Mouse (Mus musculus) neural tube, embryonic 15.5 days (tissue): ENCODE results near the gene Olfr509. TPM values are rescaled to one million over a fixed set of nuclear protein-coding genes. Genes with fewer than 3 reads are reported as not detected.
"Not testable (repeated sequence)": the region's sequence is repeated elsewhere in the genome, so short reads cannot be mapped to it uniquely, and the experiment has no call there.

Experiments
- ATAC-seq: fragments of 200-750 bp; cut with Nextera tagmentation; 2 replicates; pipeline ENCODE4 v1.8.0; 2017; ENCODE audit warnings: mild to moderate bottlenecking, moderate TSS enrichment, moderate library complexity; ENCODE audit not compliant: low FRiP score
- H3K27ac ChIP-seq: fragments of 300-500 bp; sonication (generic); replicated peaks from 2 replicates; pipeline ENCODE4 v1.5.1; 2015; ENCODE audit warnings: mild to moderate bottlenecking, inconsistent platforms
- H3K27me3 ChIP-seq: fragments of 300-500 bp; sonication (generic); replicated peaks from 2 replicates; pipeline ENCODE4 v1.6.1; 2015; ENCODE audit warnings: inconsistent platforms
- H3K36me3 ChIP-seq: fragments of 300-500 bp; sonication (generic); 2 replicates; pipeline ENCODE4 v1.6.1; 2015; ENCODE audit warnings: inconsistent platforms
- H3K4me1 ChIP-seq: fragments of 300-500 bp; sonication (generic); 2 replicates; pipeline ENCODE4 v1.6.1; 2015; ENCODE audit warnings: inconsistent platforms
- H3K4me2 ChIP-seq: fragments of 300-500 bp; sonication (generic); 2 replicates; pipeline ENCODE4 v1.6.1; 2015; ENCODE audit warnings: inconsistent platforms, mild to moderate bottlenecking, moderate library complexity
- H3K4me3 ChIP-seq: fragments of 300-500 bp; sonication (generic); replicated peaks from 2 replicates; pipeline ENCODE4 v1.5.1; 2015; ENCODE audit warnings: mild to moderate bottlenecking, inconsistent platforms
- H3K9ac ChIP-seq: fragments of 300-500 bp; sonication (generic); replicated peaks from 2 replicates; pipeline ENCODE4 v1.6.1; 2015; ENCODE audit warnings: mild to moderate bottlenecking, inconsistent platforms
- H3K9me3 ChIP-seq: fragments of 300-500 bp; sonication (generic); replicated peaks from 2 replicates; pipeline ENCODE4 v1.6.1; 2016; ENCODE audit warnings: inconsistent platforms
- WGBS: fragments of 180-500 bp; shearing (Covaris S2); methylation state at CpG from one replicate; pipeline ENCODE4 v1.1.7; 2015; ENCODE audit warnings: mixed read lengths; 5-methylcytosine and 5-hydroxymethylcytosine counted together
- polyA plus RNA-seq: library from polyadenylated mRNA; unstranded; fragments of >200 nt; fragmentation: Nextera tagmentation; extraction: Ambion mirVana; gene quantifications from 2 replicates; pipeline ENCODE4 v1.2.1, GENCODE M21; 2015

Olfr509 gene
- 0.06 TPM in 1 of 2 replicates, not detected in the other for polyA plus RNA-seq

DNA sequence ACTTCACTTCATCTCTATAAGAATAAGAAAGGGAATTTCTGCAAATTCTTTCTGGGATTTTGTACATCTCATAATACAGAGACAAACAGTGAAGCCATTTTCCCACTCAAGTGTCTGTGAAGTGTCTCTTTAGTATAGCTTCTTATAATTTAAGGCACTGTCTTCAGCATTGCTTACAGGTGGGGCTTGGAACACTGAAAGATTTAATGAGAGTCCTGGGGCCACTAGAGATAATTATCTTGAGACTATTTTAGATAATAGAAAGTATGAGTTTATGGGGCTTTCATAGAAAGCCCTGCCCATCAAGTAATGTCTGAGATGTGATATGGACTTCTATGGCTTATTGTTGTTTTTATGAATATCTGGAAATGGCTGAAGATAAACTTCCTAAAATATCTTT lies at the start of gene Olfr509:
Olfr509 (minus strand) TSS at position 101 of the 400 bp plus-strand sequence.
- Histone ChIP-seq H3K9ac (no peak within 1 kb of the TSS), H3K9me3 (no peaks in the 10 kb centered on the region), H3K27ac (no peak within 1 kb of the TSS), H3K36me3 (no peaks in the 10 kb centered on the region), H3K4me1 (no peaks in the 10 kb centered on the region), H3K27me3 (no peaks in the 10 kb centered on the region), H3K4me3 (no peak within 1 kb of the TSS), H3K4me2 (no peak within 1 kb of the TSS)
- ATAC-seq = no peak

DNA sequence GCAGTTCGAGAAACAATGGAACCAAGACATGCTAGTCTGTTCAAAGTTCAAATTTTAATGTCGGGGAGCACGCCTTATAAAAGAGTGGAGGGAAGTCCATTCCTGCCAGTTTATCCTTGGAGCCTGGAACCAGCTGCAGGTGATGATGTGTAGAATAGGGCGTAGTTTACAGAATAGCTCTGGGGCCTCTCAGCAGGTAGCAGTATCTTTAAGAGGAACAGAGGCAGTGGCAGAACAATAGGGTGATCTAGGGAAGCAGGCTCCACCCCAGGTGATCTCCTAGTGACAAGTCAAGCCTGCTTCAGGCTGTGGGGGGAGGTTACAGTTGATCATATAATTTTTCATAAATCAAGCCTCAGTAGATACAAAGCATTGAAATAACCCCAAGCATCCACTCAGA lies 27.2 kb upstream of the Olfr509 start:
- ATAC-seq = no peak
- no peaks in the 10 kb centered on the region for H3K4me1 ChIP-seq
- H3K27ac ChIP-seq = no peak overlapping the region
- H3K27me3 ChIP-seq = no peaks in the 10 kb centered on the region
- no peaks in the 10 kb centered on the region for H3K36me3 ChIP-seq
- H3K9me3 ChIP-seq = no peaks in the 10 kb centered on the region
- no peak overlapping the region for H3K9ac ChIP-seq
- no peak overlapping the region for H3K4me2 ChIP-seq
- 86% methylated on average over 4 of the region's 4 CpGs for WGBS
- no peak overlapping the region for H3K4me3 ChIP-seq

DNA sequence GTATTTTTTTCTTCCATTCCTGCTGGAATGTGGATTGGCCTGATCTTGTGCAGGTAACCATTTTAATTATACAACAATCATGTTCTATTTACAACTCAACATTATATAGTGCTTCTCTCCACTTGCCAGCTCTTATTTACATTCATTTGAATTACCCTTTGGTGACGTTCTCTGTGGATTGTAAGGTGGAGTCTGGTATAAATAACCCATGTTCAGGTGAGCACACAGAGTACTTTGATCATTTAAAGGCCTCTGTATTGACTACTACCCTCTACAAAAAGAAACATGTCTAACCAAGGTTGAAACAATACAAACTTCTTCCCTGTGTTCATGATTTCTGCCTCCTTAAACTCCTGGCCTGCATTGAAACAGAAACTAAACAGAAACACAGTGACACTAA lies 19.4 kb upstream of the Olfr509 start:
- Histone ChIP-seq H3K36me3 (no peaks in the 10 kb centered on the region), H3K9ac (no peak overlapping the region), H3K9me3 (no peaks in the 10 kb centered on the region), H3K4me3 (no peak overlapping the region), H3K27ac (no peak overlapping the region), H3K4me2 (no peak overlapping the region), H3K27me3 (no peaks in the 10 kb centered on the region), H3K4me1 (no peaks in the 10 kb centered on the region)
- WGBS = 73% methylated on average over 1 of the region's 1 CpGs
- no peak for ATAC-seq

DNA sequence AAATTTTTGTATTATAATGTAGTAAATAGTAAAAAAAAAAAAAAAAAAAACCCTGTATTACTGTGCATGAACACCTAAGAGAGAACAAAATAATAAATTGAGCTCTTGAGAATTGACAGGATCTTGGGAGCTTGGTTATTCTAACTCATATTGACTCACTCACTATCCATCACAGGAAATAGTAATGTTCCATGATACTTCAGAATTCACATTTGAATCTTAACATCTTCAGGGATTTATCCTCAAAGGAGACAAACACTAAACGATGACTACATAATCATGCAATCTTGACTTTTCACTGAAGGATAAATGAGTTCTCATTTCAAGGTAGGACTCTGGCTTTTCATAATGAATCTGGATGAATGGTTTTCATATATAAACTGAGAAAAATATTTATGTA lies 14.4 kb upstream of the Olfr509 start, which contains the start of gene Olfr510:
Olfr510 (plus strand) TSS at position 301 of the 400 bp plus-strand sequence.
- no peak for ATAC-seq
- no peak within 1 kb of the TSS for H3K4me2 ChIP-seq
- 93% methylated on average over 1 of the region's 1 CpGs for WGBS
- no peaks in the 10 kb centered on the region for H3K27me3 ChIP-seq
- no peaks in the 10 kb centered on the region for H3K9me3 ChIP-seq
- H3K9ac ChIP-seq = no peak within 1 kb of the TSS
- H3K27ac ChIP-seq = no peak within 1 kb of the TSS
- no peaks in the 10 kb centered on the region for H3K4me1 ChIP-seq
- no peak within 1 kb of the TSS for H3K4me3 ChIP-seq
- no peaks in the 10 kb centered on the region for H3K36me3 ChIP-seq

DNA sequence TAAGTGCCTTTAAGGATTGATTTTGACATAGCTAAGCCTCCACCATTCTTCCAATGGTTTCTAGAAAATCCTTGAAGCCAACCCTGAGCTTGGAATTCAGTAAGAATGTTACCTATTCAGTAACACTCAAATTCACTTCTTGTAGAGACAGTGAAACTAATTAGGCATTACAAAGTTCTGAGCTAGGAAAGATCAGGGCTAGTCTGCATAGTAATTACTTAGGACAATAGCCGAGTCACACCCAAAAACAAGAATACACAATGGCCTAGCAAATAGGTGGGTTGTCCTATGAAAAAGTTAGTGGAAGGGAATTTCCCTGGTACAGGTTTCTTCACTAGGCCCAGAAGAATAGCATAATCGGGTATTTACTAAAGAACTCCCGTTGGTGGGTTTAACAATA lies 10.7 kb upstream of the Olfr509 start:
- no peak overlapping the region for H3K9ac ChIP-seq
- H3K27ac ChIP-seq = no peak overlapping the region
- H3K27me3 ChIP-seq = no peaks in the 10 kb centered on the region
- no peak overlapping the region for H3K4me3 ChIP-seq
- H3K4me1 ChIP-seq = no peaks in the 10 kb centered on the region
- no peak overlapping the region for H3K4me2 ChIP-seq
- WGBS = 92% methylated on average over 3 of the region's 3 CpGs
- H3K36me3 ChIP-seq = no peaks in the 10 kb centered on the region
- no peak for ATAC-seq
- H3K9me3 ChIP-seq = no peaks in the 10 kb centered on the region

DNA sequence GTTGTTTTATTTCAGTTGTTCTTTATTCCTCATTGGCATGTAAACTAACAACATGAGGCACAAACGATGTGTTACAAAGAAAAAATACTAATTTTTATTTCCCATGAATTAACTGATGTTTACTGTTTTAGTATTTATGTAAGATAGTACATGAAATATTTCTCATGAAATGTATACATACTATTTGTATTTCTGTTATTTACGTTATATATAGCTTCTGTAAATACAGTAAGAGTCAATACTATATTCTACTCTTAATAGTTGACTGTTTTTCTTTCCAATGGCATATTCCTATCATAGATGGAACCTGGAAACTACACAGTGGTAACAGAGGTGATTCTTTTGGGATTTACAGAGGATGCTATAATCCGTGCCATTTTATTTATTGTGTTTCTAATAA lies 22.0 kb downstream of the Olfr509 start, which contains the start of gene Olfr508:
Olfr508 (plus strand) TSS at position 301 of the 400 bp plus-strand sequence.
- Histone ChIP-seq H3K4me2 (no peak within 1 kb of the TSS), H3K9ac (no peak within 1 kb of the TSS), H3K27ac (no peak within 1 kb of the TSS), H3K4me1 (no peaks in the 10 kb centered on the region), H3K27me3 (no peaks in the 10 kb centered on the region), H3K9me3 (no peaks in the 10 kb centered on the region), H3K36me3 (no peaks in the 10 kb centered on the region), H3K4me3 (no peak within 1 kb of the TSS)
- 90% methylated on average over 3 of the region's 3 CpGs for WGBS
- no peak for ATAC-seq

DNA sequence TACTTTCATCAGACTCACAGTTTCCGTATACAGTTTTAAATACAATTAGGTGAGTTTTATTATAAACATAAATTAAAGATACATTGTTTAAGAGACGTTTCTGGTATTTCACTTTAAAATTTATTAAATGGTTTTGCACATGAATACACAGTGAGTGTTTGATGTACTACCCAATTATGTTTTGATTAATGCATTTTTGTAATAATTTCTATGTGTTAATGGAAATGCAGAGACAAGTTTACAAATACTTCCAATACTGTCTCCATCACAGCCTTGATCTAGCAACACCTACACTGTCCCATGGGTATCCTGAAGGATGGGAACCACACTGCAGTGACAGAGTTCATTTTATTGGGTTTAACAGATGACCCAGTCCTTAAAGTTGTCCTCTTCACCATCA lies 30.2 kb downstream of the Olfr509 start, which contains the start of gene Olfr507:
Olfr507 (plus strand) TSS at position 301 of the 400 bp plus-strand sequence.
- no peak within 1 kb of the TSS for H3K9ac ChIP-seq
- no peak within 1 kb of the TSS for H3K4me3 ChIP-seq
- WGBS = 78% methylated on average over 2 of the region's 2 CpGs
- H3K36me3 ChIP-seq = no peaks in the 10 kb centered on the region
- no peaks in the 10 kb centered on the region for H3K4me1 ChIP-seq
- H3K9me3 ChIP-seq = no peaks in the 10 kb centered on the region
- no peak within 1 kb of the TSS for H3K27ac ChIP-seq
- no peaks in the 10 kb centered on the region for H3K27me3 ChIP-seq
- H3K4me2 ChIP-seq = no peak within 1 kb of the TSS
- no peak for ATAC-seq

DNA sequence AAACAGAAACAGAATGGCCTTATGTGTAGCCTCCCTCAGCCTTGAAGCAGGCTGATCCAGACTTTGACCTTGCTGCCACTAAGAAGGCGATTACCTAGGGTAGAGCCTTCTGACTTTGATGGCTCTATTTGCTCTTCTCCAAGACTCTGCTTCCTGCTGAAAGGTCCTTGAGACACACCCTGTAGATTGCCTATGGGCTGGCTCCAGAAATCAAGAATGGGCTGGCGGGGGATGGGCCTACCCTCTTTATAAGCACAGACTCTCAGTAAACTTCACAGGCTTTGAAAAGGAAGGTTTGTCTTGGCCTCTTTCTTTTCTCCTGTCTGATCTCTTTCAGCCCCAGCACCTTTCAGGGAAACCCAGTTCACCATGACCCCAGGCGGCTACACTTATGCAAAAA lies 34.9 kb downstream of the Olfr509 start:
- H3K27ac ChIP-seq, H3K4me3 ChIP-seq, H3K9ac ChIP-seq, H3K4me1 ChIP-seq, H3K9me3 ChIP-seq, H3K4me2 ChIP-seq, H3K27me3 ChIP-seq, ATAC-seq, H3K36me3 ChIP-seq: not testable (repeated sequence)
- 60% methylated on average over 3 of the region's 3 CpGs for WGBS

DNA sequence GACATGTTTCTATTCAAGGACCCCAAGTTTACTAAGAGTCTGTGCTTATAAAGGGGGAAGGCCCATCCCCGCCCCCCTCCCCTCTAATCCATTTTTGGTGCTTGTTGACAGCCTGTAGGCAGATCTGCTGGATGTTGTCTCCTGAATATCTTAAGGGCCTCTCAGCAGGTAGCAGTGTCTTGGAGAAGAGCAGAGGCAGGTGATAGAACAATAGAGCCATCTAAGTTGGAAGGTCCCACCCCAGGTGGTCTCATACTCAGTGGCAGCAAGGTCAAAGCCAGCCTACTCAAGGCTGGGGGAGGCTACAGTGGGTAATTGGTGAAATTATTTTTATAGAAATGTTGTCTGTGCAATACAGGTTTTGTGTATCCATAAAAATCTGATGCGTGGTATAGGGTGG lies 37.6 kb downstream of the Olfr509 start:
- H3K4me2 ChIP-seq = no peak overlapping the region
- no peaks in the 10 kb centered on the region for H3K36me3 ChIP-seq
- no peak overlapping the region for H3K27ac ChIP-seq
- H3K4me1 ChIP-seq = no peaks in the 10 kb centered on the region
- no peak for ATAC-seq
- H3K27me3 ChIP-seq = no peaks in the 10 kb centered on the region
- no peaks in the 10 kb centered on the region for H3K9me3 ChIP-seq
- 95% methylated on average over 2 of the region's 2 CpGs for WGBS
- no peak overlapping the region for H3K4me3 ChIP-seq
- no peak overlapping the region for H3K9ac ChIP-seq

DNA sequence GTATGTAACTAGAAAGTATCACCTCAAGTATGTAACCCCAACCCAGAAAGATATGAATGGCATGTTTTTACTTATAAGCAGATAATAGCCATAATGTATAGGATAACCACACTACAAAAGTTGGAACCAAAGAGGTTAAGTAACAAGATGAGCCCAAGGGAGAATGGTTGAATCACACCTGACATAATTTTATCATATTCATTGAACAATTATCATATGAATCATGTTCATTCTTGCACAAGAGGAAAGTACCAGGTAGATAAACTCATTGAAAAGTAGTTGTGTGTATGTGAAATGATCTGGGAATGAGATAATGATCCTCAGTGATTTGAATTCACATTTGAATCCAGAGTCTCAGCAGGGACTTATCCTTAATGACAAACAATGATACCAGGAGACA lies 41.2 kb downstream of the Olfr509 start, which contains the start of gene Olfr506:
Olfr506 (plus strand) TSS at position 301 of the 400 bp plus-strand sequence.
- ATAC-seq = no peak
- no peaks in the 10 kb centered on the region for H3K4me1 ChIP-seq
- no peak within 1 kb of the TSS for H3K9ac ChIP-seq

DNA sequence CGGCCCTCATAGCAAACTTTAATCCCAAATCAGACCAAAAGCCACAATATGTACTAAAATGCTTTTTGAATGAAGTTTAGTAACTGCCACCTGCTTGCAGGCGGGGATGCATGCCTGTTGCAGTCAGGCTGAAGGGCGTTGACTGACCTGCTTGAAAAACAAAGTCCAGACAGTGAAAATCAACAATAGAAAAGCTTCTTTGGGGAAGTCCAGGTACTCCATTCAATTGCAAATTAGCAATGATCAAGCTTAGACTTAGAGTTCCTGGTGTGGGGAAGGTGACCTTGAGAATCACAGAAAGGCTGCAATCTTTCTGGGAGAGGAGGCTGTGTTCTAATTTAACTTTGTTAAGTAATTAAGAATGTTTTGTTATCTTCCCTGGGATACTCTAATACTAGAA lies 49.8 kb downstream of the Olfr509 start:
- not testable (repeated sequence) for H3K4me2 ChIP-seq, H3K27ac ChIP-seq, H3K36me3 ChIP-seq, H3K4me1 ChIP-seq, H3K9ac ChIP-seq, H3K9me3 ChIP-seq, ATAC-seq, H3K4me3 ChIP-seq, H3K27me3 ChIP-seq
- WGBS = 89% methylated on average over 3 of the region's 3 CpGs

More for the DNA sequence above, 41.2 kb downstream of the Olfr509 start, which contains the start of gene Olfr506:
- Histone ChIP-seq H3K27ac (no peak within 1 kb of the TSS), H3K9me3 (no peaks in the 10 kb centered on the region), H3K4me2 (no peak within 1 kb of the TSS), H3K36me3 (no peaks in the 10 kb centered on the region), H3K4me3 (no peak within 1 kb of the TSS), H3K27me3 (no peaks in the 10 kb centered on the region)
